Mouse (Mus musculus): ENCODE results near the gene Saa3. TPM values are rescaled to one million over a fixed set of nuclear protein-coding genes. Genes with fewer than 3 reads are reported as not detected.
A peak's percentile ranks its signal among the peaks of the same experiment; 100 is the strongest.
"Not testable (repeated sequence)": the region's sequence is repeated elsewhere in the genome, so short reads cannot be mapped to it uniquely, and the experiment has no call there.

Saa3 gene
- total RNA-seq (2021) = not detected
- long read RNA-seq, experiment 1 = 0 reads
- long read RNA-seq, experiment 2 = 0 reads

DNA sequence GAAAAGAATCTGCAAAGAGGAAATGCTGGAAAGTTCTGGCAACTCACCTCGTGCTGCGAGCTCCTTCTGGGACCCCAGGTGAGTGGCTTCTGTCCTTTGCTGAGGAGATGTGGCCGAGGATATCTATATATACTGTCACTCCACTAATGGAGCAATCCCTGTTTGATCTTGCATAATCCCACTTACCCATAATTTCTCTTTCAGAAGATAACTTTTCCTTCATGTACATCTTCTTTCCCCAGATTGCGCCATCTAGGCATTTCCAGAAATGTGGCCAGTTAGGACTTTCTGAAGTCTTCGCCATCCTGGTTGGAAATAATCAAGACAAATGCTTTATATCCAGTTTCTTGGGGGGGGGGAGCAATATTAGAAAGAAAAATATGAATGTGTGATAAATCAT, at the start of gene Saa3:
TSS of gene Saa3 (minus strand) at position 101 of the 400 bp plus-strand sequence.
- Histone ChIP-seq H3K4me3 (no peak within 1 kb of the TSS), H3K27ac (0 out of 2 replicates have a peak within 1 kb of the TSS, but pooled peaks have one; percentile 20)
- TF ChIP-seq CTCF (IDR thresholded peaks at IDR 0.05) = no peak
- intact Hi-C loops (cut with DNase I) = loop anchor here (1.0 kb wide), 1 partner anchor 52 kb away; no protein-coding TSS in a partner anchor
- no peak for DNase-seq

DNA sequence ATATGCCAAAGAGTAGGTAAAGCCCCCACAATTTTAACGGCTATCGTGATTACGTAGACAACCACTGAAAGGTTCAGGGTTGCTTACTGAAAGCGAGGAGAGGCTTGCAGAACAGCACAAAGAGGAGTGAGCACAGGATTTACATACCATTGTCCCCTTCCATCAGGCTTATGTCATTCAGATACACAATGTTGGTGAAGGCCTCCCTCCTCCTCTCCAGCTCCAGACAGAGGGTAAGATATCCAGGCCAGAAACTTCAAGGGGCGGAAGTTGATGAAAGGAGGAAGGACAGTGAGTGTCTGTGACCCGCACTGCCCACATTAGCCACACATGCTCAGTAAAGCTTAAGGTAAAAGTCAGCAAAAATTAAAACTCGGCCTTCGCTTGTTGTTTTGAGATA, 49.2 kb upstream of the Saa3 start:
- TF ChIP-seq CTCF (IDR thresholded peaks at IDR 0.05) = no peak
- Histone ChIP-seq H3K27ac (no peak overlapping the region), H3K4me3 (no peak overlapping the region)
- intact Hi-C loops (cut with DNase I) = no loop called here
- no peak for DNase-seq

DNA sequence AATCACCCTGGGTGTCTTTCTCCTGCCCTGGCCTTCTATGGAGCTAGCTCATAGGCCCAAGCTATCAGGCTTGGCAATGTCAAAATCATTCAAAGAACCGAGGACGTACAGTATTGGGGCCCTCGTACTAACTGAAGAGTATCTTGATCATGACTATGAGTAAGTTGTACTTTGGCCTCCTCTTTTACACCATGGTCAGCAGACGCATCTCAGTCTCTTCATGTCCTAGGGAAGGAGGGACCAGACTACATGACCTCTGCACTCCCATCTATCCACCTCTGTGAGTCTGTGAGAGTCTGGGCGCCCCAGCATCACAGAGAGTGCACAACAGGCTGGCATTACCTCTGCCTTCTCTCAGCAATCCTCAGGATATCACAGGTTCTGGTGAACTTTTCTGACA, 47.1 kb upstream of the Saa3 start:
- no peak for TF ChIP-seq CTCF (IDR thresholded peaks at IDR 0.05)
- intact Hi-C loops (cut with DNase I) = no loop called here
- Histone ChIP-seq H3K27ac (no peak overlapping the region), H3K4me3 (no peak overlapping the region)
- DNase-seq = no peak

GRCm38 (mm10) chr7:46761049-46761795, 45.7 kb upstream of the Saa3 start:
- intact Hi-C loops (cut with DNase I) = no loop called here
- peak overlapping the region; percentile 20; the same call in 1 of the 2 replicates for H3K27ac ChIP-seq
- H3K4me3 ChIP-seq = no peak overlapping the region
- no peak for TF ChIP-seq CTCF (IDR thresholded peaks at IDR 0.05)
- DNase-seq = peak; percentile 35

DNA sequence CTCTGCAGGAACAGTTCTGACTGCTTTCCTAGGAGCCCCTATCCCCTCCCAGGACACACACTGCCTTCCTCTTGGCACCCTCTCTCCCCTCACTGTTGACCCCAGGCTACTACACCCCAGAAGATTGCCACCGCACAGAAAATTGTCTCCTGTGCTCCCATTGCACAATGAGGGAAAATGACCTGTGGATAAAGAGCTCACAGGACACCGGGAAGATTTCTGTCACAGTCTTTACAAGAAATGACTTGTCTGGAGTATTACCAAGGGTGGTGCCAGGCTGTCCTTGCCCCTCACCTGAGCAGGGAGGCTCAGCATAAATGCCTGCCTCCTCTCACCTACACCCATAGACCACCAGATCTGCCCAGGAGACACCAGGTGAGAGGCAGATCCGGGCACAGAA, 36.0 kb upstream of the Saa3 start, which contains the start of gene Saa2:
TSS of gene Saa2 (plus strand) at position 301 of the 400 bp plus-strand sequence.
- intact Hi-C loops (cut with DNase I) = no loop called here

GRCm38 (mm10) chr7:46748459-46748858, 33.0 kb upstream of the Saa3 start:
- no peak for TF ChIP-seq CTCF (IDR thresholded peaks at IDR 0.05)
- intact Hi-C loops (cut with DNase I) = no loop called here
- peak; percentile 39 for DNase-seq
- peak overlapping the region; percentile 40 for H3K27ac ChIP-seq
- H3K4me3 ChIP-seq = no peak overlapping the region

More for the DNA sequence above, 36.0 kb upstream of the Saa3 start, which contains the start of gene Saa2:
- DNase-seq = no peak
- no peak within 1 kb of the TSS for H3K4me3 ChIP-seq
- H3K27ac ChIP-seq = no peak within 1 kb of the TSS
- no peak for TF ChIP-seq CTCF (IDR thresholded peaks at IDR 0.05)

DNA sequence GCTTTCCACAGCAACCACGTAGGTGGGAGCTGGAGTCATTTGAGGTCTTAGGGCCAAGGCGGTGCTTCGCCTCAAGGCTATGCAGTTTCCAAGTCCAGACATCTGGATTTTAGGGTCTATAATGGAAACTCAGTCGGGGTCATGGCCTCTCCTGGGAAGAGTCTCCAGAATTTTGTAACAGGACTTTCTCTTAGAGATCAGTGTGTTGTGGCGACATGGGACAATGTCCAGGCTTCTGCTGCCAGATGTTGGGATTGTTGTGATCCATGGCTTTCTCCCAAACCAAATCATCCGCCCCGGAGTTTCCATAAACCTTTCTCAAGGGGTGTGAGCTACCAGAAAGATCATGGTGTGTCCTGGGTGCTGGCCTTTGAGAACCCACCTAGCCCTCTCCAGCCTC, 30.9 kb upstream of the Saa3 start:
- no peak overlapping the region for H3K4me3 ChIP-seq
- DNase-seq = peak; percentile 57
- TF ChIP-seq CTCF (IDR thresholded peaks at IDR 0.05) = no peak
- peak overlapping the region; percentile 56 for H3K27ac ChIP-seq
- intact Hi-C loops (cut with DNase I) = no loop called here

DNA sequence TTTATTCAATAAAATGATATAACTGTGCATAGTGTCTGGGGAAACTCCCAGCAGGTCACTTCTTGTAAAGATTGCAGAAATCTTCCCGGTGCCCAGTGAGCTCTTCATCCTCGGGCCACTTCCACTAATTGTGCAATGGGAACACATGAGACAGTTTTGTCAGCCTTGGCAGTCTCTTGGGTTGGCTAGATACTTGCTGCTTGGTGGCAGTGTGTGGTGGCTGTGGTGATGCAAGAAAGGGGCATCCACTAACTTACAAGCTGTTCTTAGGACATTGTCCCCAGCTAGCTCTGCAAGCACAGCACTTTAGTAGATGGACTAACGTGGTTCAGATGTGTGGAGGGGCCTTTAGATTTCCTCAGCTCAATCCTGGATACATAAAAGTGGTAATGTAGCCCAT, 30.3 kb upstream of the Saa3 start:
- peak; percentile 46 for DNase-seq
- Histone ChIP-seq H3K4me3 (no peak overlapping the region), H3K27ac (peak overlapping the region; percentile 56)
- no peak for TF ChIP-seq CTCF (IDR thresholded peaks at IDR 0.05)
- intact Hi-C loops (cut with DNase I) = loop anchor here (2.0 kb wide), 1 partner anchor 25 kb away; no protein-coding TSS in a partner anchor

DNA sequence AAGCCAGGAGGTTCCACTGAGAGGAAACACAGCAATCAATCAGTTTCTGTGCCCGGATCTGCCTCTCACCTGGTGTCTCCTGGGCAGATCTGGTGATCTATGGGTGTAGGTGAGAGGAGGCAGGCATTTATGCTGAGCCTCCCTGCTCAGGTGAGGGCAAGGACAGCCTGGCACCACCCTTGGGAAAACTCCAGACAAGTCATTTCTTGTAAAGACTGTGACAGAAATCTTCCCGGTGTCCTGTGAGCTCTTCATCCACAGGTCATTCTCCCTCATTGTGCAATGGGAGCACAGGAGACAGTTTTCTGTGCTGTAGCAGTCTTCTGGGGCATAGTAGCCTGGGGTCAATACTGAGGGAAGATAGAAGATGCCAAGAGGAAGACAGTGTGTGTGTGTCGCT, 27.4 kb upstream of the Saa3 start, which contains the start of gene Saa1:
TSS of gene Saa1 (minus strand) at position 101 of the 400 bp plus-strand sequence.
- H3K4me3 ChIP-seq; H3K27ac ChIP-seq; intact Hi-C loops (cut with DNase I); DNase-seq: not testable (repeated sequence)

DNA sequence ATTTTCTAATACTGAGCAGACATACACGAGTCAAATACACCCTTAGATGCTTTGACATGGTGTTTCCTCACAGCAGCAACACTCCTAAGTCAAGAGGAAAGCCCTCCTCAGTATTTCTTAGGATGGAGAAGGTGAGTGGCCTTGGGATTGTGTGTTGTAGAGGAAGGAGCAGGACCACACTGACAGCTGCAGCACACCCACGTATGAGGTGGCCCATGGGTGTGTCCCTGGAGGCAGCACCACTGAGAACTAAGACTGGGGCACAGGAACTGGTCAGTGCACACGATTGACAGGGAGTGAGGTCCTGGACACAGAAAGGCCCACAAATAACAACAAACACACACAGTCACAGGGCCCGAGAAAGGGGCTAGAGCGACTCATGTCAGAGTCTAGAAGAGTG, 24.5 kb upstream of the Saa3 start:
- H3K4me3 ChIP-seq; intact Hi-C loops (cut with DNase I); DNase-seq: not testable (repeated sequence)

GRCm38 (mm10) chr7:46738561-46739460, 23.3 kb upstream of the Saa3 start:
- no peak for DNase-seq
- no peak for TF ChIP-seq CTCF (IDR thresholded peaks at IDR 0.05)
- Histone ChIP-seq H3K4me3 (no peak overlapping the region), H3K27ac (no peak overlapping the region)
- intact Hi-C loops (cut with DNase I) = no loop called here

More for the DNA sequence above, 24.5 kb upstream of the Saa3 start:
- not testable (repeated sequence) for H3K27ac ChIP-seq

DNA sequence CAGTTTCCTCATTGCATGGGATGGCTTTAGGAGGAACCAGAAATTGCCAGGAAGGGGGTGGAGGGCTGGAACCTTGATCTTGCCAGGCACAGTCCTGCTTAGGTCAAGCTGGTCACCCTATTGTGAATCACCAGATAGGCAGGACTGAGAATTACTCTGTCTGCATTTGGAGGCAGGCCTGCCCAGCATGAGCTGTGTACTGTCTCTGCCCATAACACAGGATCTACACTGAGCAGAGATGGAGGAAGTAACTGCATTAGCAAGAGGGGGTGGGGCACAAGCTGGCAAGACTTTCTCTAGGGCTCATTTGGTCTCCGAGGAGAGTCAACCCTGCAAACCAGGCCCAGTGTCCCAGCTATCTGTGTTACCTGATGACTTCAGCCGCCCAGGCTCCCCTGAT, 19.5 kb upstream of the Saa3 start:
- intact Hi-C loops (cut with DNase I) = no loop called here
- DNase-seq = no peak
- TF ChIP-seq CTCF (IDR thresholded peaks at IDR 0.05) = no peak
- Histone ChIP-seq H3K27ac (no peak overlapping the region), H3K4me3 (no peak overlapping the region)

- intact Hi-C loops (cut with DNase I) = no loop called here
- Histone ChIP-seq H3K4me3 (no peak within 1 kb of the TSS), H3K27ac (no peak within 1 kb of the TSS)
- DNase-seq = no peak
- TF ChIP-seq CTCF (IDR thresholded peaks at IDR 0.05) = no peak
Measured at GRCm38 (mm10) chr7:46732458-46732857, 17.0 kb upstream of the Saa3 start, which contains the start of gene Saa4. Saa4 (minus strand) TSS chr7:46732603.
